Mouse (Mus musculus) retina, adult 2 months (tissue): Measurements from ENCODE around the gene Selenos.

Source experiments
- DNase-seq: peaks from one replicate; pipeline ENCODE4 v3.0.0-alpha.2; 2012; ENCODE audit warnings: low read depth, low spot score

Selenos gene

GRCm38 (mm10) chr7:66084546-66084945, 5.1 kb downstream of the Selenos start:
- no peak for DNase-seq

DNA sequence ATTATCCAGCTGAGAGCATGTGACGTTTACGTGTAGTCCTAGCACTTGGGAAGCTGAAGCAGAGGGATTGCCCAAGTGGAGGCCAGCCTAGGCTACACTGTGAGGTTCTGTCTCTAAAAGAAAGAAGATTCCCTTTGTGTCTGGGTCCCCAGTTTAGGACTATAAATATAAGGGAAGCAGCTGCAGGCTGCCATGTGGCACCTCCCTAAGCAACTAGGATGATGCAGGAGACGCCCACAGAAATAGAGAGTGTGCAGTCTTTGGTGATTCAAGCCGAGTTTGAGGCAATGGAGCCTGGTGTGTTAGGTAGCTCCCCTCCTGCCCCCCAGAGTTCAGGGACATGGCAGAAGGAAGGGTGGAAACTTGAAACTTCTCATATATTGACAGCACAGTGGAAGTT, 8.2 kb downstream of the Selenos start:
- no peak for DNase-seq

GRCm38 (mm10) chr7:66088077-66088476, 8.6 kb downstream of the Selenos start:
- DNase-seq, result no peak

DNA sequence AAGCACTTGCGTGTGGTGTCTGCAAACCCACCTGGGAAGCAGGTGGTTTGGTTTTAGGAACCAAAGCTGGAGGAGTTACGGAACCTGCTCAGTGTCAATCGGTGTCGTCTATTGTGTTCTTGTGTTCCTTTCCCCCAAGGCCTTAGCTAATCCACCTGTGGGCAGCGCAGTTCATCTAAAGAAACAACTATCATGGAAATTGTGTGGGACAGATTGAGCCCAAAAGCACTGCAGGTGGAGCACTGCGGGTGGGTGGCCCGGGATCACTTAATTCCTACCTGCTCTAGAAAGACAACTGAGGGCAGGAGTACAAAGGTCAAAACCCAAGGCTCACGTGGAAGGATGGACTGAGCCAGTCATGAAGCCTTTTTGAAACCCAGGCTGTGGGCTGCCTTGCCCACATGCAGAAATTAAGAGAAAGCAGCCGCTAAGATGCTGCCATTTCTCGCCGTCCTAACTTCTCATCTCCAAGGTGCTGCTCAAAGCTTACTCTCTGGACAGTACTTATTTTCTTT, 11.3 kb downstream of the Selenos start:
- no peak for DNase-seq

DNA sequence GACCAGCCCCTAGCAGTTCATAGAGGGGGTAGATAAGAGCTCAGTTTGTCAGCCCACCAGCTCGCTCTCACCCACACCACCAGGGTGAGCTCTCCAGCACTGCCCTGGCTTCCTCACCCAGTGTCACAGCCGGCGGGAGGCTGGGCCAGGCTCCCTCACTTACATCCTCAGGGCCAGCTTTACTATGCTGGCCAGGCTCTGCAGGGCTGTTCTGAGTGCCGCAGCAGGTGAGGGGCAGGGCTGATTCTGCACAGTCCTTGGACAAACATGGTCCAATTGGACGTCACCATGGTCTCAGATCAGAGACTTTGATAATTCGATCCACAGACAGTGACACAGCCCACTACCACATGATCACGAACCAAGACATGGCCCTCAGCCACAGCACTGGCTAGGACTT, 12.1 kb downstream of the Selenos start:
- DNase-seq, result no peak

GRCm38 (mm10) chr7:66092656-66093055, 13.2 kb downstream of the Selenos start:
- DNase-seq, result no peak

DNA sequence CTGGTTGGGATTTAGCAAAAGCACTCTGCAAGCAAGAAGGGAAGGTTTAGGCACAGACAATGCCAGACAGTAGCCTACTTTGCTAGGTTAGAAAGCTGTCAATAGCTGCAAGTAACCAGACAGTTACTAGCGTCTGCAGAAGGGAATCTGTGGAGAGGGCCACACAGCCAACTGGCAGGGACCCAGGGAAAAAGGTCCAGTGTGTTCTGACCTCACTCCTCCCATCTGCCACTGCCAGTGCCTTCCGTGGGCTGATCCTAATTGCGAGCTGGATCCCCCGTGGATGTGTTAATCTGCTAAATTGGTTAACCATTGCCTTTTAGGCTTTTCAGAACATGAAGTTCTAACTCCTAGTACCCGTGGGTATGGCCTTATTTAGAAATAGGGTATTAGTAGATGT, 14.7 kb downstream of the Selenos start:
- DNase-seq, result no peak

DNA sequence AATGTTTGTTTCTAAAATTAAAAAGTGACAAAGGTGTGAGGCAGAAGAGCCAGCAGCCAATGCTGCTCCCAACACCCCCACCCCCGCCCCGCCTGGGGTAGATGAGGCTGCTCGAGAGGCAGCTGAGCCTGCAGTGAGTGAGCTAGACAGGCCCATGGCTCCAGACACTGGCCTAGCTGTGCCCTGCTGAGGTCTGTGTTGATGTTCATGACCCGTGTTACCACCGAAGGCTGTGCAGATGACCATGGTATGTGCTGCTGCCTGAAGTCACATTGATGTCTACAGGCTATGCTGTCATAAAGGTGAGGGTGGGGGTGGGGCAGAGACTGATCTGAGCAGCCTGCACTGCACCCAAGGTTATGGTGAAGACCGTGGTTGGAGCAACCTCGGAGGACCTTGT, 19.4 kb downstream of the Selenos start:
- no peak for DNase-seq

GRCm38 (mm10) chr7:66101866-66102265, 22.4 kb downstream of the Selenos start:
- no peak for DNase-seq

DNA sequence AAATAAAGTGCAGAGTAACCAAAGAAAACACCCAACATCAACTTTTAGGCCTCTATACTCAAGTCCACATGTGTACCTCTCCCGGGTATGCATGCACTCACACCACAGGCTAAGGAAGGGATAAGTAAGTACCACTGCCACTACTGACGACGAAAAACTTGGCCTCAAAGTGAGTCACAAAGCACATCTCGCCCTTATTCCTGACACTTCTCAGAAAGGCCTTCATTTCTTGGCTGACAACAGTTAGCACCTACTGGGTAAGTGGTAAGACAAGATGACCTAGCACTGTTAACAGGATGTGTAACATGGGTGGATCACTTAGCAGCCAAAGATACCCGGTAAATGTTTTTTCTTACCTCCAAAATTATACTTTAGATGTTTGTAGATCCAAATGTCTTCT, 25.1 kb downstream of the Selenos start:
- DNase-seq, result no peak

DNA sequence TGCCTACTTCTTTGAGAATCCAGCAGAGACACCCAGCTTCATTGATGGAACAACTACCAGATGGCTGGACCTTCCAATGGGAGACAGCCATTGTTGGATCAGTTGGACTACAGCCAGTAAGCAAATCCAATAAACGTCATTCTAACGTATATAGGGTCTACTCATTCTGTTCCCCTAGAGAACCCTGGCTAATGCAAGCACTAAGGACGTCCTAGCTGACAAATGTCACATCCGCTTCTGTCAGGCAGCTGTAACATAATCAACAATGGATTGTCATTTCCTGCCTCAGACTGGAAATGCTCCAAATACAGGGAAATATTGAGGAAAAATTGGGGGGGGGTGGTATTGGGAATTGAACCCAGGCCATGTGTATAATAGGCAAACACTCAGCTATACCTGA, 26.3 kb downstream of the Selenos start:
- no peak for DNase-seq

DNA sequence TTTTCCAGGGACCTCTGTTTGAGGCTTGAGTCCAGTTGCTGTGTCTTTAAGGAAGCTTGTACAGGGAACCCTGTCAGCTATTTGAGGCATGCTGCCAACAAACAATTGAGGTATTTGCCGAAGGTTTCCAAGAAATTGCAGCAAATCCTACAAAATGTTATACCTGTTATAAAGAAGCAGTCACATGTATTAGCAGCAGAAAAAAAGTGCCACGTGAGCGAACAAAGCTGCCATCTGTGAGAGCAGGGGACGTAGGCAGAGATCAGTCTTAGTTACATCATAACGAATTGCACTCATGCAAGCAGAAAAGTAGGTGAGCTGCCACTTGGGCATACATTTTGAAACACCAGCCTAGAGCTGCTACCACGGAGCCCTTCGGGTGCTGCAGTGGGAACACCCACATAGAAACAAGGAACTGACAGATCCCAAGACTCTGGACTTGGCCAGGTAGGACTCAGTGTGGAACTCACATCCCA, 27.2 kb downstream of the Selenos start:
- no peak for DNase-seq

DNA sequence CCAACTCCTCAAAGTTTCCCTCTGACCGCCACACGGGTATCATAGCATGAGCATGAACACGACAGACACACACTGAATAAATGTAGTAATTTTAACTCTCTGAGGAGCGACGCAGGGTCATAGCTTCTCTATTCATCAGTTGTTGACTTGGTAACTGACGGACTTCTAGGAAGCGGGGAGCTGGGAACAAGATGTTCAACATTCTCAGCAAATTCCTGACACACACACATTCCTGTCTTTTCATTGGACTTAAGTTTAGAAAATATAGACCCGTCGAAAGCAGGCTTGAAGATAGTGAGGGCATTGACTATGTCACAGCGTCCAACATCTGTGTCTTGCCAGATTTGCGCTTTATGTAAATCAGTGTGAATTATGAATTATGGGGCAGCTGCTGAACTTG, 27.8 kb downstream of the Selenos start:
- DNase-seq, result no peak

GRCm38 (mm10) chr7:66107930-66108329, 28.5 kb downstream of the Selenos start:
- DNase-seq, result no peak

DNA sequence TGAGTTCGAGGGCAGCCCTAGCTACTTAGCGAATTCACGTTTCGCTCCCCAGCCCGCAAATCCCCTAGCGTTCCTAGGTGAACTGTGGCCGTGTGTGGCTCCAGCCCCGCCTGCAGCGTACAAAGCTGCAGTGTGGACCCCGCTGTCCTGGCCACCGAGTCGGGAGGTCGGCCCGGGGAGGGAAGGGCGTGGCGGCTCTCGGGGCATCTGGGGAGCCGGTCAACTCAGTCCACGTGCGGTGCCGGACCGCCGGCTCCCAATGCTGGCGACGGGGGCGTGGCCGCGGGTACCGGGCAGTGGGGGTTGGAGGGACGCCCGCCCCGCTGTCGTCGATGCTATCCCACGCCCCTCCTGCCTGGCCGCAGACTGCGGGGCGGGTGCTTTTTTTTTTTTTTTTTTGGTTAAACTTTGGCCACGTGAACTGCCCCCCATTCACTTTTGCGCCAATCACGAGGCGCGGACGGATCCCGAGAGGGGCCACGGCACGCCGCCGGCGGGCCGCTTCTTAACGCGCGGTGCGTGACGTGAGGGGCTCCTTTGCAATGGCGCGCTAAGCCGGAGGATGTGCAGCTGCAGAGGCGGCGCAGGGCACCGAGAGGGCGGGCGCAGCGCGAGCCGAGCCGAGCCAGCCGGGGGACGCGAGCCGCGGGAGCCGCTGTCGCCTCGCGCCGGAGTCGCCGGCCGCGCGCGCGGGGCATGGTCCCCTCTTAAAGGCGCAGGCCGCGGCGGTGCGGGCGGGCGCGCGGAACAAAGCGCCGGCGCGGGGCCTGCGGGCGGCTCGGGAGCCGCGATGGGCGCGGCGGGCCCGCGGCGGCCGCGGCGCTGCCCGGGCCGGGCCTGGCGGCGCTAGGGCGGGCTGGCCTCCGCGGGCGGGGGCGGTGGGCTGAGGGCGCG, 29.8 kb downstream of the Selenos start, which contains the start of gene Chsy1:
Gene Chsy1 (plus strand): TSS at position 555 of the 894 bp plus-strand sequence.
- peak; percentile 69 for DNase-seq

DNA sequence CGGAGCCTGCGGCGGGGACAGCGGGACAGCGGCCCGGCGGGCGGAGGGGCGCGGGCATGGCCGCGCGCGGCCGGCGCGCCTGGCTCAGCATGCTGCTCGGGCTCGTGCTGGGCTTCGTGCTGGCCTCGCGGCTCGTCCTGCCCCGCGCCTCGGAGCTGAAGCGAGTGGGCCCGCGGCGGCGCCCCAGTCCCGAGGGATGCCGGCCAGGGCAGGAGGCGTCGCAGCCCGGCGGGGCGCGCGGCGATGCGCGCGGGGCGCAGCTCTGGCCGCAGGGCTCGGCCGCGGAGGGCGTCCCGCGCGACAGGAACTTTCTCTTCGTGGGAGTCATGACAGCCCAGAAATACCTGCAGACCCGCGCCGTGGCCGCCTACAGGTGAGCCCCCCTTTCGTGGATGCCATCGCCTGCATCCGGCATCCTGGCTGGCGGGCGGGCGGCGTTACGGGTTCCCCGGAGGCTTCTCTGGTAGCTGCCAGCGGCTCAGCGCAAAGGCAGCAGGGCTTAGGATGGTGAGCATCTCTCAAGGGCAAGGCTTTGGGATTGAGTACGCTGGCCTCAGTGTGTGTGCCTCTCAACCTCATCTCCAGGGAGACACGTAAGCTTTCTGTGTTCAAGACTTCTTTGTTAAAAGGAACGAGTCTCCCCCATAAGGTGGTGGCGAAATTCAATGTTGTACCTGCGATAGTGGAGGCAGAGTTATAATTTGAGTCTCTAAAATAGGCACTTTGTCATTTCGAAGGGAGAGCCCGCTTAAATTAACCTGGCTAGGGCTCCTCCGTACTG, 30.6 kb downstream of the Selenos start:
- DNase-seq, result peak; percentile 52

GRCm38 (mm10) chr7:66110636-66111112, 31.2 kb downstream of the Selenos start:
- DNase-seq, result peak; percentile 73

DNA sequence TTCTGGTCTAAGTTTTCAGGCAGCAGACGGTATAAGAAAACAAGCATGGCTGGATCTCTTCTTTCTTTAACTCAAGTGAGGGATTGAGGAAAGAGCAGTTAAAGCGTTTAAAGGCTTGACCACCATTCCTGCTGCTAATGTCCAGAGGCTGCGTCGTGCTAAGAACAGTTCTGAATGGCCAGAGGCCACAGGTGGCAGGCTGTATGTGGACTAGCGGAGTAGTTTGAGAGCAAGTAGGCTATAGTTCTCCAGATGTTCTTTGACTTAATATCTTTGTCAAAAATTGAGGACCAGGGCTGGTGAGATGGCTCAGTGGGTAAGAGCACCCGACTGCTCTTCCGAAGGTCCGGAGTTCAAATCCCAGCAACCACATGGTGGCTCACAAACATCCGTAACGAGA, 31.8 kb downstream of the Selenos start:
- no peak for DNase-seq

GRCm38 (mm10) chr7:66113561-66113960, 34.1 kb downstream of the Selenos start:
- DNase-seq, result no peak

DNA sequence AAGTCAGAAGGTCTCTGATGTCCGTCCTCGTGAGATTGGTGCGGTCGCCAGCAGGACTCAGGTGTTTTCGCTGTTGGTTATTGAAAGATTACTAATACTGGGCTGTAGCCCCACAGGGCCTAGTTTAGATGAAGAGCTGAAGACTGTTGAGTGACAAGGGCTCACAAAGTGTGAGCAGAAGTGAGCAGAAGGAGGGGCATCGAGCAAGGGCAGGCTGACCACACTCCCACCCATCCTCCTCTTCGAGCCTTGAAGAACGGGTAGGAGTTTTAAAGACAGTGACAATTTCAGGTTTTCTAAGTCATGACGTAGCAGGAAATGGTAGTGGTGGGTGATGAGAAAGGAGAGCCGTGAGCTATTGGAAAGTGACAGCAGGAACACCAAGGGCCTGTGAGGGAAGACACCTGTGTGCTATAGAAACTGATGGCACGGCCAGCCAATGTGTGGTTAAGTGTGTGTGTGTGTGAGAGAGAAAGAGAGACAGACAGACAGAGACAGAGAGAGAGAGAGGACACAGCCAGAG, 36.4 kb downstream of the Selenos start:
- no peak for DNase-seq

DNA sequence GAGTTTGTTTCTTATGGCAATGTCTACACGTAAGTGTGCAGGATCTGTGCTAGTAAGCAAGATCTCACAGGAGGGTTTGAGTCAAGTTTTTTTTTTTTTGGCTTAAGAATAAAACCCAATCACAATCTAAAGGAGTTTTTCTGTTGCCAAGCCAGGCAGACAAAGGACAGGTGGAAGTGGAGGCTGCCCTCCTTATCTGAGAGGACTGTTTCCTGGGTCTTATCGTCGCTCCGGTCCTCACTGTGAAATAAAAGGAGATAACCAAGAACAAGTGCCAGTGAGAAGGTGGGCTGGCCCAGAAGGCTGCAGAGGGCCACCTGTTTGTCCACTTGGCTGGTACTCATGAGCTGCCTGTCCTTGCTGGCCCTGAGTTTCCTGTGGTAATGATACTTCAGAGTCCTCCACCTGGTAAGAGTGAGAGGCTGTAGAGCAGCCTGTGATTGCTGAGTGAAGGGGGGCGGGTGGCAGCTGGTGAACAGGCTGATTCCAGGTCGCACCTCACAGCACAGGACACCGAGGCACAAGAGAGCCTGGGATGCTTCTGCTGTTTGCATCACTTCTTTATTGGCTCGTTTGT, 37.5 kb downstream of the Selenos start:
- DNase-seq, result no peak

DNA sequence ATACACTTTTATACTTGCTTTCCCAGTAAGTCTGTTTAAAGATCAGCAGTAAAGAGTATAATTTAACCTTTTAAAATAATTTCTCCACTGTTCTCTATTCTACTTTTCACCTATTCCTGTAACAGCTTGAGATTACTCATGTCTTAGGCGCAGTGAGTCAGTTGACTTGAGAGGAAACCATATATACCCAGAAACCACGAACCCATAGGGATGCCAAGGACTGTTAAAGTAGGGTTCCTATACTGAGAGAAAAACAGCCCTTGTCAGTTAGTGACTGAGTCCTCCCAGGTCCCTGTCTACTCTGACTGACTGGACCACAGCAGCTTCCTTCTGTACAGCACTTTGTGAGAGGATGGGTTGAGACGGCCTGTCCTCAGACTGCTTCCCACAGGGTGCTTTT, 38.6 kb downstream of the Selenos start:
- no peak for DNase-seq
